Mouse (Mus musculus) G1E (cell line): ENCODE data around the gene Rab19.

Source experiments
- CTCF ChIP-seq: IDR thresholded peaks from 2 replicates; pipeline ENCODE4 v1.5.1; 2012; ENCODE audit warnings: low read depth, low read length, inconsistent platforms, mixed read lengths
- GATA1 ChIP-seq: IDR thresholded peaks from 2 replicates; pipeline ENCODE4 v1.6.1; 2012; ENCODE audit warnings: borderline replicate concordance, low read length, inconsistent platforms, mixed read lengths
- GATA2 ChIP-seq: IDR thresholded peaks from 2 replicates; pipeline ENCODE4 v1.6.1; 2012; ENCODE audit warnings: low read depth, low read length, inconsistent platforms, borderline replicate concordance
- POLR2AphosphoS5 ChIP-seq: IDR thresholded peaks from 2 replicates; pipeline ENCODE4 v1.6.1; 2012; ENCODE audit warnings: low read depth, low read length, inconsistent platforms; ENCODE audit not compliant: insufficient replicate concordance
- TAL1 ChIP-seq: conservative IDR thresholded peaks from 2 replicates; pipeline ENCODE4 v1.6.1; 2012; ENCODE audit warnings: low read depth, low read length, inconsistent platforms, mixed read lengths

DNA sequence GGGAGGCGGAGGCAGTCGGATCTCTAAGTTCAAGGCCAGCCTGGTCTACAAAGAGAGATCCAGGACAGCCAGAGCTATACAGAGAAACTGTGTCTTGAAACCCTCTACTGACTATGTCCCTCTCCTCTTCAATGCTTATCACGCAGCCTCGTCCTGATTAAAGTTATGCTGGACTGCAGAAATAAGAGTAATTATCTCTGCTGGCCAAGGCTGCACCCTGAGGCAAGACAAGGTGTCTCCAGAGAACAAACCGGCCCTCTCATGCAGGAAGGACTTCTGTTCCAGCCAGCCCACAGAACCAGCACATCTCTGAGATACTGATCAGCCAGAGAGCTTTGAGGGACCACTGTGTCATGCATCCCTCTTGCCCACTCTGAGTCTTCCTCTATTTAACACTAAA is 54.9 kb downstream of the Rab19 start:
- TF ChIP-seq CTCF (no peak), GATA1 (no peak), TAL1 (no peak), POLR2AphosphoS5 (no peak), GATA2 (no peak)
